Mouse (Mus musculus) MEL (cell line): ENCODE data around the gene Gm5565.

Experiments
- CHD2 ChIP-seq: IDR thresholded peaks from 2 replicates; pipeline ENCODE4 v1.6.1; 2011; ENCODE audit warnings: low read length, improper control_type of control experiment
- CTCF ChIP-seq, 3 experiments: IDR thresholded peaks in 2 of 3; conservative IDR thresholded peaks in 1 of 3; 2 replicates each; pipeline ENCODE4 v1.5.1; 2011 to 2012; ENCODE audit warnings: low read length in 3 of 3, low read depth in 2 of 3, mild to moderate bottlenecking in 2 of 3, improper control_type of control experiment in 1 of 3, inconsistent platforms in 1 of 3, mixed read lengths in 1 of 3, moderate library complexity in 1 of 3; ENCODE audit not compliant: control insufficient read depth in 1 of 3, insufficient read depth in 1 of 3, poor library complexity in 1 of 3, severe bottlenecking in 1 of 3
- EP300 ChIP-seq, 2 experiments: IDR thresholded peaks; 2 replicates each; pipeline ENCODE4 v1.6.1; 2011; ENCODE audit warnings: improper control_type of control experiment in 2 of 2, low read length in 2 of 2, low read depth in 1 of 2, mild to moderate bottlenecking in 1 of 2
- JUND ChIP-seq: IDR thresholded peaks from 2 replicates; pipeline ENCODE4 v1.6.1; 2011; ENCODE audit warnings: low read depth, mild to moderate bottlenecking, improper control_type of control experiment, low read length
- POLR2AphosphoS5 ChIP-seq: IDR thresholded peaks from 2 replicates; pipeline ENCODE4 v1.6.1; 2012; ENCODE audit warnings: low read depth, borderline replicate concordance, mild to moderate bottlenecking, inconsistent platforms, low read length, moderate library complexity, mixed read lengths
- ZC3H11A ChIP-seq: IDR thresholded peaks from 2 replicates; pipeline ENCODE4 v1.6.1; 2012; ENCODE audit warnings: low read depth, mild to moderate bottlenecking, inconsistent platforms, low read length, improper control_type of control experiment

- TF ChIP-seq EP300 (IDR thresholded peaks at IDR 0.05; ENCODE audit: low read depth in 1 of 2, low read length in 2 of 2) (no peak), CHD2 (no peak), ZC3H11A (no peak), POLR2AphosphoS5 (no peak), CTCF (IDR thresholded peaks at IDR 0.05 in 2 of 3, conservative IDR thresholded peaks at IDR 0.05 in 1 of 3; ENCODE audit: control insufficient read depth in 1 of 3, insufficient read depth in 1 of 3, low read depth in 2 of 3, low read length in 3 of 3, poor library complexity in 1 of 3, severe bottlenecking in 1 of 3) (no peak), JUND (no peak)
Observed at GRCm38 (mm10) chr5:146205537-146205936, 45.2 kb upstream of the Gm5565 start.
